Mouse (Mus musculus) liver, adult 2 months (tissue): ENCODE data around the gene Dok5.

Experiments
- CTCF ChIP-seq: fragments of 200-500 bp; IDR thresholded peaks from 2 replicates; pipeline ENCODE4 v1.5.1; 2011; ENCODE audit warnings: low read depth, low read length, control low read depth
- POLR2A ChIP-seq: fragments of 200-500 bp; IDR thresholded peaks from 2 replicates; pipeline ENCODE4 v1.6.1; 2011; ENCODE audit warnings: low read length, control low read depth; ENCODE audit not compliant: insufficient read depth; ENCODE audit errors: extremely low read depth

- TF ChIP-seq CTCF (no peak), POLR2A (no peak)
Observed at GRCm38 (mm10) chr2:170887984-170888383, 156.4 kb downstream of the Dok5 start.
